Mouse (Mus musculus): ENCODE measurements around the gene Ece1. TPM values are rescaled to one million over a fixed set of nuclear protein-coding genes. Genes with fewer than 3 reads are reported as not detected.

Ece1 gene
- polyA plus RNA-seq, 2 experiments = 42.4 to 45.7 TPM

- H3K9me3 ChIP-seq (ENCODE audit: control insufficient read depth, low read length) = no peaks in the 10 kb centered on the region
- ATAC-seq (ENCODE audit: low FRiP score, low read depth) = no peak
- TF ChIP-seq POLR2A (IDR thresholded peaks at IDR 0.05; ENCODE audit: borderline replicate concordance, extremely low read depth, insufficient read depth, insufficient read length) = no peak
- no peak overlapping the region for H3K27ac ChIP-seq (replicated peaks; ENCODE audit: low read depth, low read length)
- H3K4me3 ChIP-seq (replicated peaks; ENCODE audit: low read length) = no peak overlapping the region
- H3K36me3 ChIP-seq (ENCODE audit: control insufficient read depth, insufficient read depth, low read length) = no peaks in the 10 kb centered on the region
- WGBS = 86% methylated on average over 3 of the region's 3 CpGs
- no peaks in the 10 kb centered on the region for H3K4me1 ChIP-seq (ENCODE audit: control insufficient read depth, insufficient read depth, low read length)
- no peak overlapping the region for H3K9ac ChIP-seq (ENCODE audit: low read depth, low read length, severe bottlenecking)
- no peak for DNase-seq (ENCODE audit: low spot score)
- no peaks in the 10 kb centered on the region for H3K27me3 ChIP-seq (ENCODE audit: control insufficient read depth, insufficient read depth, low read length)
- no peak overlapping the region for H3K4me2 ChIP-seq (replicated peaks; ENCODE audit: low read depth, low read length, severe bottlenecking)
Observed at GRCm38 (mm10) chr4:137818341-137818740, 43.7 kb upstream of the Ece1 start.

GRCm38 (mm10) chr4:137819487-137819886 lies 42.5 kb upstream of the Ece1 start:
- Histone ChIP-seq H3K4me3 (replicated peaks; ENCODE audit: low read length) (no peak overlapping the region), H3K4me2 (replicated peaks; ENCODE audit: low read depth, low read length, severe bottlenecking) (no peak overlapping the region), H3K4me1 (ENCODE audit: control insufficient read depth, insufficient read depth, low read length) (no peaks in the 10 kb centered on the region), H3K9me3 (ENCODE audit: control insufficient read depth, low read length) (no peaks in the 10 kb centered on the region), H3K36me3 (ENCODE audit: control insufficient read depth, insufficient read depth, low read length) (no peaks in the 10 kb centered on the region), H3K27ac (replicated peaks; ENCODE audit: low read depth, low read length) (no peak overlapping the region), H3K27me3 (ENCODE audit: control insufficient read depth, insufficient read depth, low read length) (no peaks in the 10 kb centered on the region), H3K9ac (ENCODE audit: low read depth, low read length, severe bottlenecking) (no peak overlapping the region)
- no peak for TF ChIP-seq POLR2A (IDR thresholded peaks at IDR 0.05; ENCODE audit: borderline replicate concordance, extremely low read depth, insufficient read depth, insufficient read length)
- DNase-seq (ENCODE audit: low spot score) = no peak
- WGBS = 96% methylated on average over 2 of the region's 2 CpGs
- no peak for ATAC-seq (ENCODE audit: low FRiP score, low read depth)

GRCm38 (mm10) chr4:137820721-137821120 lies 41.3 kb upstream of the Ece1 start:
- ATAC-seq (ENCODE audit: low FRiP score, low read depth) (no peak), DNase-seq (ENCODE audit: low spot score) (no peak)
- no peaks in the 10 kb centered on the region for H3K36me3 ChIP-seq (ENCODE audit: control insufficient read depth, insufficient read depth, low read length)
- H3K27ac ChIP-seq (replicated peaks; ENCODE audit: low read depth, low read length) = no peak overlapping the region
- WGBS = 52% methylated on average over 3 of the region's 3 CpGs
- no peak for TF ChIP-seq POLR2A (IDR thresholded peaks at IDR 0.05; ENCODE audit: borderline replicate concordance, extremely low read depth, insufficient read depth, insufficient read length)
- H3K9me3 ChIP-seq (ENCODE audit: control insufficient read depth, low read length) = no peaks in the 10 kb centered on the region
- no peaks in the 10 kb centered on the region for H3K4me1 ChIP-seq (ENCODE audit: control insufficient read depth, insufficient read depth, low read length)
- no peaks in the 10 kb centered on the region for H3K27me3 ChIP-seq (ENCODE audit: control insufficient read depth, insufficient read depth, low read length)
- no peak overlapping the region for H3K4me2 ChIP-seq (replicated peaks; ENCODE audit: low read depth, low read length, severe bottlenecking)
- H3K9ac ChIP-seq (ENCODE audit: low read depth, low read length, severe bottlenecking) = no peak overlapping the region
- no peak overlapping the region for H3K4me3 ChIP-seq (replicated peaks; ENCODE audit: low read length)

- Histone ChIP-seq H3K4me2 (replicated peaks; ENCODE audit: low read depth, low read length, severe bottlenecking) (no peak overlapping the region), H3K27ac (replicated peaks; ENCODE audit: low read depth, low read length) (no peak overlapping the region), H3K9me3 (ENCODE audit: control insufficient read depth, low read length) (no peaks in the 10 kb centered on the region), H3K4me1 (ENCODE audit: control insufficient read depth, insufficient read depth, low read length) (no peaks in the 10 kb centered on the region), H3K27me3 (ENCODE audit: control insufficient read depth, insufficient read depth, low read length) (no peaks in the 10 kb centered on the region), H3K36me3 (ENCODE audit: control insufficient read depth, insufficient read depth, low read length) (no peaks in the 10 kb centered on the region), H3K9ac (ENCODE audit: low read depth, low read length, severe bottlenecking) (no peak overlapping the region), H3K4me3 (replicated peaks; ENCODE audit: low read length) (no peak overlapping the region)
- ATAC-seq (ENCODE audit: low FRiP score, low read depth) (no peak), DNase-seq (ENCODE audit: low spot score) (no peak)
- no peak for TF ChIP-seq POLR2A (IDR thresholded peaks at IDR 0.05; ENCODE audit: borderline replicate concordance, extremely low read depth, insufficient read depth, insufficient read length)
- WGBS = 88% methylated on average over 5 of the region's 5 CpGs
Observed at GRCm38 (mm10) chr4:137822537-137822936, 39.5 kb upstream of the Ece1 start.

GRCm38 (mm10) chr4:137823542-137823941 lies 38.5 kb upstream of the Ece1 start:
- no peak for TF ChIP-seq POLR2A (IDR thresholded peaks at IDR 0.05; ENCODE audit: borderline replicate concordance, extremely low read depth, insufficient read depth, insufficient read length)
- H3K9me3 ChIP-seq (ENCODE audit: control insufficient read depth, low read length) = no peaks in the 10 kb centered on the region
- no peak overlapping the region for H3K4me2 ChIP-seq (replicated peaks; ENCODE audit: low read depth, low read length, severe bottlenecking)
- no peaks in the 10 kb centered on the region for H3K36me3 ChIP-seq (ENCODE audit: control insufficient read depth, insufficient read depth, low read length)
- 83% methylated on average over 3 of the region's 3 CpGs for WGBS
- H3K4me1 ChIP-seq (ENCODE audit: control insufficient read depth, insufficient read depth, low read length) = no peaks in the 10 kb centered on the region
- no peak for ATAC-seq (ENCODE audit: low FRiP score, low read depth)
- H3K9ac ChIP-seq (ENCODE audit: low read depth, low read length, severe bottlenecking) = no peak overlapping the region
- H3K27me3 ChIP-seq (ENCODE audit: control insufficient read depth, insufficient read depth, low read length) = no peaks in the 10 kb centered on the region
- DNase-seq (ENCODE audit: low spot score) = no peak
- no peak overlapping the region for H3K4me3 ChIP-seq (replicated peaks; ENCODE audit: low read length)
- H3K27ac ChIP-seq (replicated peaks; ENCODE audit: low read depth, low read length) = no peak overlapping the region

GRCm38 (mm10) chr4:137824881-137825280 lies 37.2 kb upstream of the Ece1 start:
- Histone ChIP-seq H3K9ac (ENCODE audit: low read depth, low read length, severe bottlenecking) (no peak overlapping the region), H3K27me3 (ENCODE audit: control insufficient read depth, insufficient read depth, low read length) (peaks cover 6% of the 10 kb centered on the region; the same call in 1 of the 2 replicates), H3K9me3 (ENCODE audit: control insufficient read depth, low read length) (no peaks in the 10 kb centered on the region), H3K4me1 (ENCODE audit: control insufficient read depth, insufficient read depth, low read length) (no peaks in the 10 kb centered on the region), H3K4me3 (replicated peaks; ENCODE audit: low read length) (no peak overlapping the region), H3K27ac (replicated peaks; ENCODE audit: low read depth, low read length) (no peak overlapping the region), H3K36me3 (ENCODE audit: control insufficient read depth, insufficient read depth, low read length) (no peaks in the 10 kb centered on the region), H3K4me2 (replicated peaks; ENCODE audit: low read depth, low read length, severe bottlenecking) (no peak overlapping the region)
- ATAC-seq (ENCODE audit: low FRiP score, low read depth) = no peak
- WGBS = 86% methylated on average over 2 of the region's 2 CpGs
- no peak for TF ChIP-seq POLR2A (IDR thresholded peaks at IDR 0.05; ENCODE audit: borderline replicate concordance, extremely low read depth, insufficient read depth, insufficient read length)
- no peak for DNase-seq (ENCODE audit: low spot score)
